Mouse (Mus musculus) neural tube, embryonic 13.5 days (tissue): ENCODE measurements around the gene Nr2f2. TPM values are rescaled to one million over a fixed set of nuclear protein-coding genes. Genes with fewer than 3 reads are reported as not detected.

Experiments
- ATAC-seq: fragments of 200-750 bp; cut with Nextera tagmentation; 2 replicates; pipeline ENCODE4 v1.8.0; 2017; ENCODE audit warnings: low read depth, mild to moderate bottlenecking, moderate TSS enrichment, moderate library complexity
- H3K27ac ChIP-seq: fragments of 300-500 bp; sonication (generic); replicated peaks from 2 replicates; pipeline ENCODE4 v1.5.1; 2015; ENCODE audit warnings: moderate library complexity, mild to moderate bottlenecking, inconsistent platforms
- H3K27me3 ChIP-seq: fragments of 300-500 bp; sonication (generic); 2 replicates; pipeline ENCODE4 v1.6.1; 2015; ENCODE audit warnings: mild to moderate bottlenecking, inconsistent platforms
- H3K36me3 ChIP-seq: fragments of 300-500 bp; sonication (generic); 2 replicates; pipeline ENCODE4 v1.6.1; 2015; ENCODE audit warnings: mild to moderate bottlenecking, inconsistent platforms
- H3K4me1 ChIP-seq: fragments of 300-500 bp; sonication (generic); replicated peaks from 2 replicates; pipeline ENCODE4 v1.6.1; 2015; ENCODE audit warnings: inconsistent platforms
- H3K4me2 ChIP-seq: fragments of 300-500 bp; sonication (generic); 2 replicates; pipeline ENCODE4 v1.6.1; 2015; ENCODE audit warnings: inconsistent platforms, mild to moderate bottlenecking, moderate library complexity
- H3K4me3 ChIP-seq: fragments of 300-500 bp; sonication (generic); 2 replicates; pipeline ENCODE4 v1.5.1; 2015; ENCODE audit warnings: mild to moderate bottlenecking, inconsistent platforms
- H3K9ac ChIP-seq: fragments of 300-500 bp; sonication (generic); 2 replicates; pipeline ENCODE4 v1.6.1; 2015; ENCODE audit warnings: moderate library complexity, mild to moderate bottlenecking, inconsistent platforms
- H3K9me3 ChIP-seq: fragments of 300-500 bp; sonication (generic); 2 replicates; pipeline ENCODE4 v1.6.1; 2016; ENCODE audit warnings: inconsistent platforms
- WGBS: fragments of 180-500 bp; shearing (Covaris S2); methylation state at CpG from one replicate; pipeline ENCODE4 v1.1.7; 2015; 5-methylcytosine and 5-hydroxymethylcytosine counted together
- polyA plus RNA-seq: library from polyadenylated mRNA; unstranded; fragments of >200 nt; fragmentation: Nextera tagmentation; extraction: Ambion mirVana; gene quantifications from 2 replicates; pipeline ENCODE4 v1.2.1, GENCODE M21; 2015

The Nr2f2 gene
- polyA plus RNA-seq, 1 experiment from 2014 or later: 85.5 TPM

DNA sequence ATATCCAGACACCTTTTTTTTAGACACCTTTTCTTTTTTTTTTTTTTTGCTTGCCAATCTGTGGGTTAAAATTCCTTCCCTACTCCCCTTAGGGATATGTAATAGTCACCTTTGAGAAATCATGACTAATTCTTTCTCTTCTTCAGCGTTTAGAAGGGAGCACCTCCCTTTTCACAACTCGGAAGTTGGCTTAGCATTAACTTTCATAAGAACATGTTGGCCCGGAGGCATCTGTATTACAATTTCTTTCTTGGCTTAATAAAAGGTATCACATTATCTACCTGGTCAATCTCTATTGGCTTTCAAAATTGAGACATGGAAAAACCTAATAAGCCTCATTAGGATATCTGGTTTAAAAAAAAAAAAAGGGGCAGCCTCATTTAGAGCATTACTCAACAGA lies 14.4 kb upstream of the Nr2f2 start:
- H3K9me3 ChIP-seq: no peaks in the 10 kb centered on the region
- no peaks in the 10 kb centered on the region for H3K4me1 ChIP-seq
- WGBS: 84% methylated on average over 3 of the region's 3 CpGs
- H3K27me3 ChIP-seq: no peaks in the 10 kb centered on the region
- no peak overlapping the region for H3K9ac ChIP-seq
- no peaks in the 10 kb centered on the region for H3K36me3 ChIP-seq
- H3K4me3 ChIP-seq: no peak overlapping the region
- no peak overlapping the region for H3K27ac ChIP-seq
- H3K4me2 ChIP-seq: no peak overlapping the region
- ATAC-seq: no peak

DNA sequence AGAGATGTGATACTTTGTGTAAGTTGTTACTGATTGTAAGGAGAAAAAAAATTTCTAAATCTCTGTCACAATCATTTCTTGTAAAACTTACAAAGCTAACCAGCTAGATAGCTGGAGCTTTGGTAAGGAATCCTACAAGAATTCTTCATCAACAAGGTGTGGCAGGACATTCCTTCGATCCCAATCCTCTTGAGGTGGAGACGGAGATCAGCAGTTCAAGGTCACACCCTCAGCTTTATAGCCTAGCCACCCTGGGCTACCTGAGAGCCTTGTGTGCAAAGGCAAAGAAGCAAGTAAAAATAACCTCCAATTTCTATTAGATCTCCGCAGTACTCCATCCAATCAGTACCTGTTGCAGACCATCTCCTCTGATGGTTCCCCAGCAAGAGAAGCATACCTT lies 13.7 kb upstream of the Nr2f2 start:
- Histone ChIP-seq H3K4me2 (no peak overlapping the region), H3K9ac (no peak overlapping the region), H3K36me3 (no peaks in the 10 kb centered on the region), H3K27ac (no peak overlapping the region), H3K4me1 (no peaks in the 10 kb centered on the region), H3K27me3 (no peaks in the 10 kb centered on the region), H3K9me3 (no peaks in the 10 kb centered on the region), H3K4me3 (no peak overlapping the region)
- 93% methylated on average over 3 of the region's 3 CpGs for WGBS
- no peak for ATAC-seq

DNA sequence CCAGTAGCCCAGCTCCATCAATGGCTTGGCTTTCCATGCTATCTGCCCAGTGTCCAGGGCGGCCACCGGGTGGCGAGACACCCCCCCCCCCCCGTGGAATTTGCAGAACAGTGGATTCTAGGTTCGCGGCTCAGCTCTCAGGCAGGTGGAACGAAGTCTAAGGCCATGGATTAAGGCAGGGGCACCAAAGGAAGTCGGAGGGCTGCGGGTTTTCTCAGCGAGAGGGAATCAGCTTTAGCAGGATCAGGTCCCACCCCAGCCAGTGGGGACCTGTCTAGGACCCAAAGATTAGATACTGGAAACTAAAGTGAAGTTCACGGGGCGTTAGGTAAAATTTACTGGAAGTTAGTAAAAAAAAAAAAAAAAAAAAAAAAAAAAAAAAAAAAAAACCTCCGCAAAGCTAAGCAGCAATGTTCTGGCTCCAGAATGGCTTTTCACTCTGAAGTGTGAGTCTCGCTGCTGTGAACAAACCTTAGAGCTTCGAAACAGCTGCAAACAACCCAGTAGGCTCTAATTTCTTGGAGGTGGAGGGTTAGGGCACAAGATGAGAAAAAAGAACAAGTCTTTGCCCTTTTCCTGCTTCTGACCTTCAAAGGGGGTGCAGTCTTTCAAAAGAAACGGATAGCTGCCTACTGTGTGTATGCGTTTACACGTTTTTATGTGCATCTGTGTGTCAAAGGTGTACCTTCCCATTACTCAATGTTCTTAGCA lies 4.2 kb upstream of the Nr2f2 start:
- Histone ChIP-seq H3K4me3 (peak overlapping the region; percentile 38), H3K4me2 (peak overlapping the region; percentile 90), H3K4me1 (peaks cover 29% of the 10 kb centered on the region), H3K27ac (peak overlapping the region; percentile 75), H3K9ac (peak overlapping the region; percentile 68), H3K36me3 (no peaks in the 10 kb centered on the region), H3K27me3 (peaks cover 63% of the 10 kb centered on the region), H3K9me3 (no peaks in the 10 kb centered on the region)
- no peak for ATAC-seq
- WGBS: 3% methylated on average over 18 of the region's 18 CpGs

DNA sequence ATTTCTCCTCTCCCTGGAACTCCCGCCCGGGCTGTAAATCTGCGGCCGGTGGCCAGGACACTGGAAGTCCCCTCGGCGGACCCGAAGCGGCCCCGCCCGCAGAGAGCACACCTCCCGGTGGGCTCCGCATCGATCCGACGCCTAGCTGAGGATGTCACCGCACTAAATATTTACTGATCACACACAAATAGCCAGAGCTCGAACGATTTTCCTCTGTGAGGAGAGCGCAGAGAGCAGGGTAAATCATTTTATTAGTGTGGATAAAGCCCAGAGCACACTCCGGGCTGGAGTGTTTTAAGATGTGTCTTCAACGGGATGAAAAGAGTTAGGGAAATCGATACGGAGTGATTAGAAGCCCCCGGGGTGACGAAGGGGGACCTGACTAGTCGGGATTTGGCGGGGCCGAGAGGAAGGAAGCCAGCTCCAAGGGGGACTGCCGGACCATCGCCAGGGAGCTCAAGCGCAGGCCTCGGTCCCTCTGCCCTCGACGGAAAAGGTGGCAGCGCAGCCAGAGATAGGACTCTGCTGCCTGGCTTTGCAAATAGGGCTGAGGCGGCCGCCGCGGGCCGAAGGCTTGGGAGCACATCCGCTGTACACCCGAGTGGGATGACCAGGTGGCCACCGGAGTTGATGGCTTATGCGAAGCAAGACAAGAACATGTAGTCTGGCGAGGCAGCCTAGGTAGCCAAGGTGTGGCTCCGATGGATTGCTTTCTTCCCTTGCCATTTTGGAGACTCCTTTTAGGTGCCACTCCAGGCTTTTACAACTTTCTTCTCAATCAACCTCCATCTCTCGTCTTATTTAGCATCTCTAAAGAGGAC lies 3.4 kb upstream of the Nr2f2 start:
- Histone ChIP-seq H3K36me3 (no peaks in the 10 kb centered on the region), H3K4me3 (peak overlapping the region; percentile 38), H3K4me1 (peaks cover 34% of the 10 kb centered on the region), H3K27me3 (peaks cover 63% of the 10 kb centered on the region), H3K9me3 (no peaks in the 10 kb centered on the region), H3K27ac (peak overlapping the region; percentile 75), H3K4me2 (peak overlapping the region; percentile 90), H3K9ac (peak overlapping the region; percentile 68)
- ATAC-seq: peak; percentile 20; the same call in 1 of the 2 replicates
- under 1% methylated on average over 47 of the region's 47 CpGs for WGBS

DNA sequence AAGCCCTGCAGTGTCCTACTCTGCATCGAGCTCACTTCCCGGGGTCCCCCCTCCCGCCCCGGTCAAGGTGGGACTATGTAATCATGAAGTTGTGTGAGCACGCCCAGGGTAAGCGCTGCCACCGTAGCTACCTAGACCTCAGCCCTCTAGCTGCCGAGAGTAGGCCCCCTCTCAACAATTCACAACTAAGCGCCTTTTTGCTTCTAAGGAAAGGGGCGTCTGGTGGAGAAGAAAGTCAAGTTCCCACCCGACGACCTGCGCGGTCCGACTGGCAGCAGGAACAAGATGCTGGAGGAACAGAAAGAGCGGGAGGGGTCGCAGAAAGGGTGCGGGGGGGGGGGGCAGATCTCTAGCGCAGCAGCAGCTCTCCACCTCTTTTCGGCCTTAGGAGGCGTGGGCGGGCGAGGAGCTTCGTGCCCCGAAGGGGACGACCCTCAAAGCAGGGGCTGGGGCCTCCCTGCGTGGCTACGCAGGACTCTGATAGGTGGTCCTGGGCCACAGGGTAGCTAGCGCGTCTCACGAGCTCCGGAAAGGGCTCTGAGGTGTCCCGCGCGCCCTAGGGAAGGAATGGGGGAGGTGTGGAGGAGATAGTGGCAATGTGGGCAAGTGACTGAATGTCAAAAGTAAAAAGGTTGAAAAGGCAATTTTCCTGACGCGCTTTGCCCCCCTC lies 2.7 kb upstream of the Nr2f2 start:
- peak overlapping the region; percentile 68 for H3K9ac ChIP-seq
- H3K27me3 ChIP-seq: peaks cover 63% of the 10 kb centered on the region
- H3K27ac ChIP-seq: peak overlapping the region; percentile 75
- H3K4me2 ChIP-seq: peak overlapping the region; percentile 90
- no peaks in the 10 kb centered on the region for H3K36me3 ChIP-seq
- under 1% methylated on average over 37 of the region's 37 CpGs for WGBS
- no peaks in the 10 kb centered on the region for H3K9me3 ChIP-seq
- peak overlapping the region; percentile 38 for H3K4me3 ChIP-seq
- ATAC-seq: peak; percentile 29
- peaks cover 37% of the 10 kb centered on the region for H3K4me1 ChIP-seq

DNA sequence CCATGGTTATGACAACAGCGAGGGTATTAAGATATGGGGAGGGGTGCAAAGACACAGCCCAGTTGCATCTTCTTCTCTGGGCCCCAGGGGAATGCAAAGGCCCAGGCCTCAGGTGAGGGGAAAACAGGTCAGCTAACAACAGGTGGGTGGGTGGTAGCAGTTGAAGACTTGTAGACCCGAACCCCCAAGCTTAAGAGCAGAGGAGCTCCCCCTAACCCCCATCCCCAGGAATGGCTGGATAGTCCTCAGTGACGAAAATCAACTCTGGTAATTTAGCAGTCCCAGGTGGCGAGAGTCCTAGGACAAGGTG lies 2.2 kb upstream of the Nr2f2 start:
- ATAC-seq: no peak

DNA sequence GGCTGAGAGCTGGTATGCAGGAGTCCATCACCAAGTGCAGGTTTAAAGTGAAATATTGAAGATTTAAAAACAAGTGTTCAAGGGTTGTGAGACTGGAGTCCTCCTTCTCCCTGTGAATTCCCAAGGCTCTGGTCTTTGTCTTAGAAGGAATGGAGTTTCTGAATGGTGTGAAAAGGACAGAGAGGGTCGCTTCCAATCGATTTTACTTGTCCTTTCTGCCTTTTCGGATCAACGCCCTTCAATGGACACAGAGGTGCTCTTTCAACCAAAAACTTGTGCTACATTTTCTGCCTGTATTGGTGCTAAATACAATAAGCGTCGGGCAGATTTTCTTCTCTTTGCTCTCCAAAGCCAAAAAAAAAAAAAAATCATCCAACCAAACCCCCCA lies 1.7 kb upstream of the Nr2f2 start:
- peak overlapping the region; percentile 60 for H3K9ac ChIP-seq
- H3K9me3 ChIP-seq: no peaks in the 10 kb centered on the region
- WGBS: 17% methylated on average over 6 of the region's 6 CpGs
- H3K4me1 ChIP-seq: peaks cover 37% of the 10 kb centered on the region
- ATAC-seq: no peak
- H3K27ac ChIP-seq: peak overlapping the region; percentile 75; the same call in 1 of the 2 replicates
- H3K4me2 ChIP-seq: peak overlapping the region; percentile 90
- H3K27me3 ChIP-seq: peaks cover 68% of the 10 kb centered on the region
- H3K36me3 ChIP-seq: no peaks in the 10 kb centered on the region
- peak overlapping the region; percentile 52 for H3K4me3 ChIP-seq

More for the DNA sequence above, 2.2 kb upstream of the Nr2f2 start:
- 23% methylated on average over 4 of the region's 4 CpGs for WGBS
- peak overlapping the region; percentile 38 for H3K4me3 ChIP-seq
- H3K36me3 ChIP-seq: no peaks in the 10 kb centered on the region
- H3K9ac ChIP-seq: peak overlapping the region; percentile 68
- H3K4me1 ChIP-seq: peaks cover 37% of the 10 kb centered on the region
- peak overlapping the region; percentile 90 for H3K4me2 ChIP-seq
- no peaks in the 10 kb centered on the region for H3K9me3 ChIP-seq
- H3K27me3 ChIP-seq: peaks cover 64% of the 10 kb centered on the region
- peak overlapping the region; percentile 75 for H3K27ac ChIP-seq

DNA sequence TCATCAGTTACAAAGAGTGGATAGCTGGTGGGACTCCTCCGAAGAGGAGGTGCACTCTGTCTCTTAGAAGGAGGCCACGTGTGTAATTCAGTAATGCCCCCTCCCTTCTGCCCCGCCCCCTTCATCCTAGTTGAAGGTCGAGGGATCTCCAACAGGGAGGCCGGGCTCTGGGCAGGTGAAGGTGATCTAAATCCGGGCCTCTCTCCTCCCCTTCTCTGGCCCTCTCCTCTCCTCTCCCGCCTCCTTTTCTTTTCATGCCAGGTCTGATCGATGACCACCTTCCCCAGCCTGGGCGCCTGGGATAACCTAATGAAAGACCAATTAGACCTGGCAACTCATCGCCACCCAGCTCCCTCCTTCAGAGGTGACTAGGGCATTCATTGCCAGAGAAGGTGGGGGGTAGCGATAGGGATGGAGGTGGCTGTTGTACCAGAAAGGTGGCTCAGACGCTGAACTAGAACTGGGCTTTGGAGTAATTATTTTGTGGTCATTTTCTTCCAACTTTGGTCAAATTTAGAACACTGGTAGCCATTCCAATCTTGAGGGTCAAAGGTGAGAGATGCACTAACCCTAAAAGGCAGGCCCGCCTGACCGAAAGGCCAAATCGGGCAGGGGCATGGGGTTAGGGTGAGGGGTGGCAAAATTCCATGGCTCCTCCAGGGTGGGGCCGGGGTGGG lies 1.2 kb upstream of the Nr2f2 start:
- ATAC-seq: no peak
- Histone ChIP-seq H3K4me2 (peak overlapping the region; percentile 90), H3K36me3 (no peaks in the 10 kb centered on the region), H3K4me1 (peaks cover 39% of the 10 kb centered on the region), H3K9ac (peak overlapping the region; percentile 60), H3K9me3 (no peaks in the 10 kb centered on the region), H3K27me3 (peaks cover 69% of the 10 kb centered on the region), H3K27ac (peak overlapping the region; percentile 75; the same call in 1 of the 2 replicates), H3K4me3 (peak overlapping the region; percentile 52)
- 11% methylated on average over 16 of the region's 16 CpGs for whole genome bisulfite sequencing

DNA sequence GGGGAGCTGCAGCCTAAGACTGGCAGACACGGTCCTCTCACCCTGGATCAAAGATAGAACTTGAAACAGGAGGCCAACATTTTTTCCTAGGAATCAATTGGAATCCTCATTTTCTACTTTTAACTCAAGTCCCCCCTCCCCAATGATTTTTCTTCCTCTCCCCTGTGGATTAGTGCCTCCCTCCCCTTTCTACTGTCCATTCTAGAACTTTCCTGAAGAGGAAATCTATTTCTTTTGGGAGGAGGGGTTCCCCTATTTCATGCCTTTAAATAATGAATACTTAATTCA lies 217 bp upstream of the Nr2f2 start:
- no peak for ATAC-seq
- H3K9me3 ChIP-seq: no peaks in the 10 kb centered on the region
- H3K4me2 ChIP-seq: peak overlapping the region; percentile 90
- no peaks in the 10 kb centered on the region for H3K36me3 ChIP-seq
- peak overlapping the region; percentile 89 for H3K27ac ChIP-seq
- H3K4me1 ChIP-seq: peaks cover 46% of the 10 kb centered on the region
- 0% methylated on average over 1 of the region's 1 CpGs for WGBS
- peak overlapping the region; percentile 76 for H3K9ac ChIP-seq
- H3K4me3 ChIP-seq: peak overlapping the region; percentile 52
- H3K27me3 ChIP-seq: peaks cover 61% of the 10 kb centered on the region

DNA sequence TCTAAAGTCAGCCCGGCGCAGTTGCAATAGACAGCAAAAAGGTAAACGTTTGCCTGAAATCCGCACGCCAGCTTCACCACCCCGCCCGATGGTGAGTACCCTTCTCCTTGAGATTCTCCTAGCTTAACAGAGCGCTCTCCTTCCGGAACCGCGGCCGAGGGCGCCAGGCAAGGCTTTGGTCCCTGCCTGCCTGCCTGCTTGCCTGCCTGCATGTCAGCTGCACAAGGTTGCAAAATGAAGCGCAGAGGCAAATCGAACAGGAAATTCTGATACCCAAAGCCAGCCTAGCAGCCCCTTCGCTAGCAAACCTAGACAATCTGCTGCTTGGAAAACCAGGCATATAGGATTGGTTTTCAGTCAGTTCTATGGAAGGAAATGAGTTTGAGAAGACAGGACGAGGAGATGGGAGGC lies 1.1 kb downstream of the Nr2f2 start:
- Histone ChIP-seq H3K4me3 (peak overlapping the region; percentile 52), H3K27ac (peak overlapping the region; percentile 89), H3K4me2 (peak overlapping the region; percentile 90), H3K4me1 (peaks cover 43% of the 10 kb centered on the region), H3K9ac (peak overlapping the region; percentile 76), H3K36me3 (no peaks in the 10 kb centered on the region), H3K9me3 (no peaks in the 10 kb centered on the region), H3K27me3 (peaks cover 49% of the 10 kb centered on the region)
- WGBS: under 1% methylated on average over 17 of the region's 17 CpGs
- ATAC-seq: no peak

DNA sequence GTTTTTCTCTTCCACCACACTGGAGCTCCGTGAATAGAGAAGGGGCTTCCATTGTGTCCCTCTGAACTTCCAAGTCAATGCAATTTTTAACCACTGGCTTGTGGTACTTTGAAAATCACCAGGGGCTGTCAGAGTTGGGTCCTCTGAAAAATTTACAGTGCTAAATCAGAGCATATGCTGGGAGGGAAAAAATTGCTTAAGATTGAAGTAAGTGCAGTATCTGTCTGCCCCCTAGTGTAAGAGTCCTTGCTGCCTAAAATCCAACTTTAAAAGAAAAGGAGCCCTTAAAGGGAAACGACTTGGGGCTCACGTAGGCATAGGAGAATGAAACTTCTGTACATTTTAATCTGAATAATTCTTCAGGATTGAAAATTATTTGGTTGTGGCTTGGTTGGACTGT lies 1.7 kb downstream of the Nr2f2 start:
- WGBS: 0% methylated on average over 3 of the region's 3 CpGs
- Histone ChIP-seq H3K4me3 (peak overlapping the region; percentile 52), H3K4me2 (peak overlapping the region; percentile 90), H3K9me3 (no peaks in the 10 kb centered on the region), H3K27me3 (peaks cover 43% of the 10 kb centered on the region), H3K36me3 (no peaks in the 10 kb centered on the region), H3K4me1 (peaks cover 37% of the 10 kb centered on the region), H3K9ac (peak overlapping the region; percentile 76), H3K27ac (peak overlapping the region; percentile 89)
- ATAC-seq: no peak

DNA sequence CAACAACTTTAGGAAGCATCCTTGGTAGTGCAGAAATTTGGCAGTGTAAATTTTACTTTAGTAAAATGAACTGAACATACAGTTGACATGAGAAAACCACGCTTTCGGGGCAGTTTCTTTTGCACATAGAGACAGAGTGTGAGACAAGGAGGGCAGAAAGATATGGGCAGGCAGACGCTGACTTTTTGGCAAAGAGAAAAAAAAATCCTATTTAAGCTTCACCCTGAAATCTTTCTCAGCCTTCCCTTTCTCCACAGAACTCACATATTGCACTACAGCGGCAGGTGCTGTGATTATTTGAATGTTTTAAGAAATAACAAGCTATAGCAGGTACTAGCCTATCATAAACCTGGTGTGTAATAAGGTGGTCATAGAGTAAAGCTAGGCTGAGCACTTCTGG lies 3.2 kb downstream of the Nr2f2 start:
- H3K9ac ChIP-seq: peak overlapping the region; percentile 62
- ATAC-seq: no peak

More for the DNA sequence above, 3.2 kb downstream of the Nr2f2 start:
- Histone ChIP-seq H3K4me1 (peaks cover 22% of the 10 kb centered on the region), H3K27me3 (peaks cover 30% of the 10 kb centered on the region), H3K4me2 (peak overlapping the region; percentile 90), H3K27ac (peak overlapping the region; percentile 62; the same call in 1 of the 2 replicates), H3K4me3 (peak overlapping the region; percentile 52), H3K36me3 (no peaks in the 10 kb centered on the region), H3K9me3 (no peaks in the 10 kb centered on the region)
- 19% methylated on average over 4 of the region's 4 CpGs for WGBS
